Mouse (Mus musculus): ENCODE data around the gene Iffo2.

DNA sequence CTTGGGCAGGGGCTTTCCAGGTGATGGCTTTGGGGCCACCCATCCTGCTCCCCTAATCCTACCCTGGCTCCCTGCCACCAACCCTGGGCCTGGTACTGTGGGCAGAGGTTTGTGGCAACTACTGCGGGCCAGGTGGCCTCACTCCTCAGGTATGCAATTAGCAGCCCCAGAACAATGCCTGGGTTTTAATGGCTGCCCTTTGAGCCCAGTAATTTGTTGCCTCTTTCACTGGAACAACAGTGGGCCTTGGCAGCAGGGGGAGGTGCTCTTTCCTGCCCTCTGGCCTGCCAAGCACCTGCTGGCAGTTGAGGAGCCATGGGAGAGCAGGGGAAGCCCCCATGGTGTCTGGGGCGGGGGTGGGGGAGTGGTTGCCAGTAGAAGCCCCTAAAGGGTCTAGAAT, 21.3 kb upstream of the Iffo2 start:
- no peak for TF ChIP-seq CTCF (conservative IDR thresholded peaks at IDR 0.05; ENCODE audit: insufficient read depth, insufficient read length, low read depth, low read length)
- TF ChIP-seq POLR2A (IDR thresholded peaks at IDR 0.05; ENCODE audit: low read depth, low read length), result no peak
